ENCODE assay signal across 9 mouse cellular contexts in the genomic region with DNA sequence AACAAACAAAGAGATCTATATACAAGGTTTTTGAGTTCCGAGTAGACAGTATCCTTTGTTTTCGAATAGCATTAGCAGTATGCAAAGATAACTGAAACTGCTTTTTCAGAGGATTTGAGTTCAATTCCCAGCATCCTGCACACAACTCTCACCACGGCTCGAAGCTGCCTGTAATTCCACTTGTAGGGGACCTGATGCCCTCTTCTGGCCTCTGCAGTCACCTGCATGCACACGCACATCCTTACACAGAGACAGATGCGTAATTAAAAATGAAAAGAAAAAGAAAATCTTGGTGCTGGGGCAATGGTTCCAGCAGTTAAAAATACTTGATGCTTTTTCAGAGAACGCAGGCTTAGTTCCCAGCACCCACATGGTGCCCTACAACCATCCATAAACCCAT.
A peak's percentile ranks its signal among the peaks of the same experiment; 100 is the strongest.
DNase-seq lines count a peak whose midpoint lies in the region; ATAC-seq and TF ChIP-seq lines count a peak whose summit lies in the region.
"Had no signal": no experiment of that assay in that cellular context is flagged by ENCODE, and none has a peak within 500 bp of the region (broad histone marks: within the 10 kb centered on the region; RNA-seq: fewer than 3 reads in every experiment).

No protein-coding gene starts in this region.

- no peaks in the 10 kb centered on the region for H3K9me3 ChIP-seq in kidney, embryonic 16.5 days (ENCODE audit: low read length)
- no peaks in the 10 kb centered on the region for H3K9me3 ChIP-seq in CH12.LX (replicated peaks; ENCODE audit: low read length)
- H3K9me3 ChIP-seq: midbrain, embryonic 15.5 days had no signal

- peak; percentile 17 to 19 for DNase-seq in kidney, postnatal 4 days
- DNase-seq in CH12.LX (ENCODE audit: extremely low read depth): peak; percentile 25
- DNase-seq in NIH3T3 (ENCODE audit: low read depth): peak; percentile 22
- DNase-seq in lung, postnatal 14 days: peak; percentile 2
- DNase-seq in urinary bladder, postnatal 14 days (ENCODE audit: low spot score): no peak
- DNase-seq in layer of hippocampus, adult 18-20 months (ENCODE audit: low spot score in 2 of 2): no peak
- DNase-seq: forebrain, postnatal 0 days had no signal

- TF ChIP-seq RAD21 in CH12.LX (IDR thresholded peaks at IDR 0.05; ENCODE audit: low read depth, low read length): peak; percentile 52

- H3K36me3 ChIP-seq in kidney, embryonic 16.5 days (ENCODE audit: insufficient read depth, low read length): no peaks in the 10 kb centered on the region
- no peaks in the 10 kb centered on the region for H3K36me3 ChIP-seq in CH12.LX (replicated peaks in 1 of 2; ENCODE audit: control insufficient read depth in 1 of 2, insufficient read depth in 1 of 2, low read length in 1 of 2)
- H3K36me3 ChIP-seq: midbrain, embryonic 15.5 days had no signal

- no peak for TF ChIP-seq EP300 in CH12.LX (IDR thresholded peaks at IDR 0.05; ENCODE audit: low read length)

- H3K4me2 ChIP-seq in kidney, embryonic 16.5 days (replicated peaks; ENCODE audit: low read depth, low read length): no peak overlapping the region
- H3K4me2 ChIP-seq in CH12.LX (ENCODE audit: insufficient read depth, low read depth, poor library complexity, severe bottlenecking): no peak overlapping the region
- H3K4me2 ChIP-seq: midbrain, embryonic 15.5 days had no signal

- dilution Hi-C loops in CH12.LX (cut with MboI; ENCODE audit: extremely low pct_ligation_motif_present, extremely low pct_unique_long_range_greater_than_20kb, low sequenced_read_pairs): no loop called here

- no peaks in the 10 kb centered on the region; the same call in 1 of the 2 replicates for H3K27me3 ChIP-seq in kidney, embryonic 16.5 days (ENCODE audit: insufficient read depth, low read length)
- no peaks in the 10 kb centered on the region for H3K27me3 ChIP-seq in CH12.LX (replicated peaks)
- H3K27me3 ChIP-seq: midbrain, embryonic 15.5 days had no signal

- no peak for TF ChIP-seq POLR2A in CH12.LX (IDR thresholded peaks at IDR 0.05; ENCODE audit: low read depth, low read length)

- peak in 1 of 2 experiments; percentile 58; a peak in 2 of 4 replicates for TF ChIP-seq CTCF in CH12.LX (conservative IDR thresholded peaks at IDR 0.05 in 1 of 2, IDR thresholded peaks at IDR 0.05 in 1 of 2; ENCODE audit: low read depth in 2 of 2, low read length in 2 of 2)

- no peak overlapping the region for H3K9ac ChIP-seq in kidney, embryonic 16.5 days (replicated peaks; ENCODE audit: low read length)
- no peak overlapping the region for H3K9ac ChIP-seq in CH12.LX (ENCODE audit: insufficient read depth, low read depth)
- H3K9ac ChIP-seq: forebrain, postnatal 0 days; midbrain, embryonic 15.5 days had no signal

- no peaks in the 10 kb centered on the region for H3K4me1 ChIP-seq in kidney, embryonic 16.5 days (ENCODE audit: insufficient read depth, low read length)
- H3K4me1 ChIP-seq in CH12.LX (ENCODE audit: control insufficient read depth in 1 of 2, insufficient read depth in 2 of 2): no peaks in the 10 kb centered on the region
- H3K4me1 ChIP-seq: midbrain, embryonic 15.5 days had no signal

- H3K27ac ChIP-seq in kidney, embryonic 16.5 days (ENCODE audit: low read length): no peak overlapping the region
- no peak overlapping the region for H3K27ac ChIP-seq in CH12.LX (ENCODE audit: insufficient read depth, low read depth)
- H3K27ac ChIP-seq: midbrain, embryonic 15.5 days had no signal

- in situ Hi-C loops in CH12.LX (cut with MboI; ENCODE audit: low pct_ligation_motif_present, low pct_unique_long_range_greater_than_20kb, low sequenced_read_pairs): loop anchor here (25.0 kb wide), 1 partner anchor 318 kb away; no protein-coding TSS in a partner anchor

- no peaks in the 10 kb centered on the region for H3K79me2 ChIP-seq in CH12.LX (replicated peaks; ENCODE audit: control insufficient read depth, extremely low read depth, insufficient read depth, poor library complexity, severe bottlenecking)

- 66% methylated on average over 7 of the region's 7 CpGs for WGBS in kidney, embryonic 16.5 days

- no peak for ATAC-seq in kidney, embryonic 16.5 days (ENCODE audit: low FRiP score, low TSS enrichment)
- ATAC-seq: forebrain, postnatal 0 days; midbrain, embryonic 15.5 days had no signal

- no peak overlapping the region for H3K4me3 ChIP-seq in kidney, embryonic 16.5 days (ENCODE audit: low read length)
- H3K4me3 ChIP-seq in CH12.LX (replicated peaks in 1 of 3; ENCODE audit: low read depth in 2 of 3, low read length in 2 of 3, poor library complexity in 1 of 3): no peak overlapping the region
- H3K4me3 ChIP-seq: midbrain, embryonic 15.5 days had no signal

TF ChIP-seq in CH12.LX, 34 proteins besides CTCF, POLR2A, EP300 and RAD21:
- TF ChIP-seq SMC3 (IDR thresholded peaks at IDR 0.05; ENCODE audit: low read depth, low read length) (peak; percentile 33), PAX5 (IDR thresholded peaks at IDR 0.05; ENCODE audit: low read length) (no peak)
TF ChIP-seq in CH12.LX: peak in this region for 1.

Comparison
In these comparisons a context has a peak if more than half of its experiments do, and no peak if none do; other contexts are left out.
1. DNase-seq: peak in kidney, postnatal 4 days (2 of 2), CH12.LX (single experiment), NIH3T3 (single experiment) and lung, postnatal 14 days (single experiment); none in urinary bladder, postnatal 14 days (single experiment) and layer of hippocampus, adult 18-20 months (0 of 2).